Mouse (Mus musculus): ENCODE data around the gene Ngp. TPM values are rescaled to one million over a fixed set of nuclear protein-coding genes. Genes with fewer than 3 reads are reported as not detected.

The Ngp gene
- polyA plus RNA-seq, 1 experiment = not detected

DNA sequence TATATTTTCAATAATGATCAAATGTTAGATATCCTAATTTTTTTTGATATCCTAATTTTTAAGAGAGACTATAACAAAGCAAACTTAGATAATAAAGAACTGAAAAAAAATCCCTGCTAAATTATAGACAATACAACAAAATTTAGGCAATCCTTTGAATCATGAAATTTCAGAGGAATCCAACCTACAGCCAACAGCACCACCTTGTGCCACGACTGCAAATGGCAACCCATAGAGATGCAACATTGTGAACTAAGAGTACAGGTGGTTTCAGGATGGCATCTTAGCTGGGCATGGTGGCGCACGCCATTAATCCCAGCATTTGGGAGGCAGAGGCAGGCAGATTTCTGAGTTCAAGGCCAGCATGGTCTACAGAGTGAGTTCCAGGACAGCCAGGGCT lies 46.6 kb downstream of the Ngp start:
- H3K27ac ChIP-seq (ENCODE audit: insufficient read depth, low read depth, low read length) = no peak overlapping the region
- H3K36me3 ChIP-seq (ENCODE audit: control insufficient read depth, insufficient read depth, low read length) = 0 out of 2 replicates have a peak, but pooled peaks cover 4% of the 10 kb centered on the region
- no peaks in the 10 kb centered on the region for H3K27me3 ChIP-seq (ENCODE audit: control insufficient read depth, insufficient read depth, low read length)
- H3K4me1 ChIP-seq (ENCODE audit: control insufficient read depth, insufficient read depth, insufficient read length, low read length) = peaks cover 3% of the 10 kb centered on the region; the same call in 1 of the 2 replicates
- H3K4me3 ChIP-seq (ENCODE audit: low read depth, low read length) = no peak overlapping the region
- 92% methylated on average over 3 of the region's 3 CpGs for WGBS
- TF ChIP-seq CTCF (IDR thresholded peaks at IDR 0.05; ENCODE audit: extremely low read depth, insufficient read length, insufficient replicate concordance, low read depth, low read length) (no peak), POLR2A (IDR thresholded peaks at IDR 0.05; ENCODE audit: low read depth, low read length) (no peak)

Other genes with a start within 250 kb of the Ngp start
- 0.22 and 0.72 TPM in 2 replicates for gene Cspg5, start 176.0 kb upstream of the Ngp start, polyA plus RNA-seq (2012; rRNA removed)
- gene Elp6, start 114.6 kb upstream of the Ngp start, polyA plus RNA-seq (2012; rRNA removed) = 3.7 and 5.7 TPM in 2 replicates
- gene Scap, start 86.5 kb upstream of the Ngp start, polyA plus RNA-seq (2012; rRNA removed) = 26.5 and 34.9 TPM in 2 replicates
- 23.4 and 34.4 TPM in 2 replicates for gene Ptpn23, start 11.5 kb upstream of the Ngp start, polyA plus RNA-seq (2012; rRNA removed)
- 7.6 and 13.7 TPM in 2 replicates for gene Klhl18, start 56.9 kb downstream of the Ngp start, polyA plus RNA-seq (2012; rRNA removed)
- 0.27 and 0.34 TPM in 2 replicates for gene Kif9, start 57.2 kb downstream of the Ngp start, polyA plus RNA-seq (2012; rRNA removed)
- 16.1 and 33.1 TPM in 2 replicates for gene Setd2, start 112.8 kb downstream of the Ngp start, polyA plus RNA-seq (2012; rRNA removed)
- gene Nradd, start 204.7 kb downstream of the Ngp start, polyA plus RNA-seq (2012; rRNA removed) = 3.3 and 3.7 TPM in 2 replicates
- gene Nbeal2, start 234.4 kb downstream of the Ngp start, polyA plus RNA-seq (2012; rRNA removed) = 28.1 and 28.8 TPM in 2 replicates
- 52.9 and 138 TPM in 2 replicates for gene Ccdc12, start 236.8 kb downstream of the Ngp start, polyA plus RNA-seq (2012; rRNA removed)